Mouse (Mus musculus) kidney, postnatal 4 days (tissue): Measurements from ENCODE around the gene Mplkip.
A peak's percentile ranks its signal among the peaks of the same experiment; 100 is the strongest.

Experiments
- DNase-seq, 2 experiments: peaks; one replicate each; pipeline ENCODE4 v3.0.0; 2021; ENCODE audit warnings: mixed read lengths in 2 of 2

Gene Mplkip

GRCm38 (mm10) chr13:17694911-17695699 is at the start of gene Mplkip, which contains the start of gene Sugct:
Gene Mplkip (plus strand): TSS chr13:17695192.
Gene Sugct (minus strand): TSS chr13:17695553.
- peak; percentile 100 for DNase-seq

GRCm38 (mm10) chr13:17667380-17667779 is 27.6 kb upstream of the Mplkip start:
- no peak for DNase-seq

- DNase-seq = no peak
These were observed 23.9 kb upstream of the Mplkip start for GRCm38 (mm10) chr13:17671122-17671521.

GRCm38 (mm10) chr13:17689461-17689860 is 5.5 kb upstream of the Mplkip start:
- no peak for DNase-seq

- DNase-seq = no peak
These were observed 4.3 kb upstream of the Mplkip start for GRCm38 (mm10) chr13:17690686-17691085.

GRCm38 (mm10) chr13:17691436-17691835 is 3.6 kb upstream of the Mplkip start:
- DNase-seq = no peak

GRCm38 (mm10) chr13:17693816-17694215 is 1.2 kb upstream of the Mplkip start:
- DNase-seq = no peak

- DNase-seq = no peak
These were observed 578 bp upstream of the Mplkip start for GRCm38 (mm10) chr13:17694414-17694813.

- DNase-seq = no peak
These were observed 1.0 kb downstream of the Mplkip start for GRCm38 (mm10) chr13:17695898-17696580.

- no peak for DNase-seq
These were observed 5.2 kb downstream of the Mplkip start for GRCm38 (mm10) chr13:17700090-17700715.

- no peak for DNase-seq
These were observed 6.3 kb downstream of the Mplkip start for GRCm38 (mm10) chr13:17701322-17701721.

- DNase-seq = no peak
These were observed 7.3 kb downstream of the Mplkip start for GRCm38 (mm10) chr13:17702311-17702710.

GRCm38 (mm10) chr13:17705188-17705826 is 10.3 kb downstream of the Mplkip start:
- DNase-seq = no peak

GRCm38 (mm10) chr13:17708784-17709311 is 13.9 kb downstream of the Mplkip start:
- DNase-seq = no peak

GRCm38 (mm10) chr13:17717357-17717756 is 22.4 kb downstream of the Mplkip start:
- DNase-seq = no peak

GRCm38 (mm10) chr13:17727922-17728321 is 32.9 kb downstream of the Mplkip start:
- no peak for DNase-seq

- DNase-seq = no peak
These were observed 33.8 kb downstream of the Mplkip start for GRCm38 (mm10) chr13:17728798-17729197.
